Mouse (Mus musculus): ENCODE data around the gene Chmp2a.

The Chmp2a gene

GRCm38 (mm10) chr7:13035211-13035855, 726 bp upstream of the Chmp2a start:
- no peak for DNase-seq (ENCODE audit: extremely low spot score, low read depth, low spot score)

- DNase-seq (ENCODE audit: extremely low spot score, low read depth, low spot score), result no peak
Measured at GRCm38 (mm10) chr7:13033451-13034147, 1.0 kb downstream of the Chmp2a start.

DNA sequence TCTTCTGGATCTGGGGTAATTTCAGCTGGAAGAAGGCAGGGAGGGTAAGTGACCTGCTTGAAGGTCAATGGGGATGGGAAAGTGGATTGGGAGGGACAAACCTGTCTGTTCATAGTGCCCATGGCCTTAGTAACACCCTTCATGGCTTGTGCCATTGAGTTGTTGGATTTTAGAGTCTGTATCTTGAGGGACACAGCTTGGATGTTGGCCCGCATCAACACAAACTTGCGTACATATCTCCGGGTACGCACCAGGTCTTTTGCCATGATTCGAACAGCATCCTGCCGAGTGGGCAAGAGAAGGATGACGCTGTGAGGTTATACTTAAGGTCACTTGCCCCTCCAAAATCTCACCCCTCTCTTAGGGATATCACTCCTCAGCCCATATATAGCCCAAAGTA, 2.1 kb downstream of the Chmp2a start:
- no peak for DNase-seq (ENCODE audit: extremely low spot score, low read depth, low spot score)

DNA sequence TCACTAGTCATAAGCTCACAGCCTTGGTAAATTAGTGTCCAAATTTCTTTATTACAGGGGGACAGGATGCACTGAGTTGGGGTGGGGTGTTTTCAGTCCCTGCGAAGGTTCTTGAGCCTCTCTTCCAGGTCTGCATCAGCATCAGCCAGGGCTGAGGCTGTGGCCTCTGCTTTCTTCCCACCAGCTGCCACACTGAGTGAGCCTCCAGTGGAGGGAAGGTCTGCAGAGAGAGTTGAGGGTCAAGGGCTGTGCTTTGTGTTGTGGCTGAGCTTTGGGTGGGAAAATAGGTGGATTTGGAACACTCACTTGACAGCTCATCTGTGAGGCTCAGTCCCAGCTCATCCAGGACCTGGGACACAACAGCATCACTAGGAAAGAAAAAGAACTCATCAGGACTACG, 2.6 kb downstream of the Chmp2a start:
- no peak for DNase-seq (ENCODE audit: extremely low spot score, low read depth, low spot score)

DNA sequence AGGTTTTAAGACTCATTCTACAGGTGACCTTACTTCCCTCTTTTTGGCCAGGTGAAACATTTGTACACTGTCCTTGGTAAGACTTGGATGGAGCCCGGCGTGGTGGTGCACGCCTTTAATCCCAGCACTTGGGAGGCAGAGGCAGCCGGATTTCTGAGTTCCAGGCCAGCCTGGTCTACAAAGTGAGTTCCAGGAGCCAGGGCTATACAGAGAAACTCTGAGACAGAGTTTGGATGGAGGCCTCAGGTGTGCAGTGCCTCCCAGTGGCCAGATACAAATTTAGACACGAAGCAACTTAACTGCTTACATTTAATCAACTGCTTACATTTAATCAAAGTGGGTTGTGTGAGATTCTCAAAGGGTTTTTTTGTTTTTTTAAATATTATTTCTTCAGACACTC, 3.5 kb downstream of the Chmp2a start:
- DNase-seq (ENCODE audit: extremely low spot score, low read depth, low spot score), result no peak

DNA sequence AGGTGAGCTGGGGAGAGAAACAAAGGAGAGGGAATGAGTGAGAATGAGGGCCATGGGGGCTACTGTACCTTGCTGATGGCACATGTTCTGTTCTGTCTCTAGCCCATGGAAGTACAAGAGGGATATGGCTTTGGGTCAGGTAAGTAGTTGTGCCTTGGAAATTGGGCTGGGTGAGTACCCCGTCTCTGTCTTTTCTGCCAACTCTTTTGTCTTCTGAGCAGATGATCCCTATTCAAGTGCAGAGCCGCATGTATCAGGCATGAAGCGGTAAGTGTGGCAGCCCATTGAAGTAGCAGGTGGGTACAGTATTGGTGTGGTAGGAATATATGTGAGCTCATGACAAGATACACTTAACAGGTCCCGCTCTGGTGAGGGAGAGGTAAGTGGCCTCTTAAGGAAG, 5.6 kb downstream of the Chmp2a start:
- no peak for DNase-seq (ENCODE audit: extremely low spot score, low read depth, low spot score)

GRCm38 (mm10) chr7:13025511-13026112, 9.0 kb downstream of the Chmp2a start:
- no peak for DNase-seq (ENCODE audit: extremely low spot score, low read depth, low spot score)

DNA sequence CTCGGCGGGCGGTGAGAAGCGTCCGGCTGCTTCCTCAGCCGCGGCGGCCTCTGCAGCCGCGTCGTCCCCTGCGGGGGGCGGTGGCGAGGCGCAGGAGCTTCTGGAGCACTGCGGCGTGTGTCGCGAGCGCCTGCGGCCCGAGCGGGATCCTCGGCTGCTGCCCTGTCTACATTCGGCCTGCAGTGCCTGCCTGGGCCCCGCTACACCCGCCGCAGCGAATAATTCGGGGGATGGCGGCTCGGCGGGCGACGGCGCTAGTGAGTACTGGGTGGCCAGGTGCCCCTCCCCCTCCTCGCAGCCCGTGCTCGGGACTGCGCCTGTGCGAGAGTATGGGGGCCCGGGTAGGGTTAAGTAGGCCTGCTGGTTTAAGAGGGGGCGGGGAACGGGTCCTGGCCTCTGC, 9.8 kb downstream of the Chmp2a start:
- no peak for DNase-seq (ENCODE audit: extremely low spot score, low read depth, low spot score)

DNA sequence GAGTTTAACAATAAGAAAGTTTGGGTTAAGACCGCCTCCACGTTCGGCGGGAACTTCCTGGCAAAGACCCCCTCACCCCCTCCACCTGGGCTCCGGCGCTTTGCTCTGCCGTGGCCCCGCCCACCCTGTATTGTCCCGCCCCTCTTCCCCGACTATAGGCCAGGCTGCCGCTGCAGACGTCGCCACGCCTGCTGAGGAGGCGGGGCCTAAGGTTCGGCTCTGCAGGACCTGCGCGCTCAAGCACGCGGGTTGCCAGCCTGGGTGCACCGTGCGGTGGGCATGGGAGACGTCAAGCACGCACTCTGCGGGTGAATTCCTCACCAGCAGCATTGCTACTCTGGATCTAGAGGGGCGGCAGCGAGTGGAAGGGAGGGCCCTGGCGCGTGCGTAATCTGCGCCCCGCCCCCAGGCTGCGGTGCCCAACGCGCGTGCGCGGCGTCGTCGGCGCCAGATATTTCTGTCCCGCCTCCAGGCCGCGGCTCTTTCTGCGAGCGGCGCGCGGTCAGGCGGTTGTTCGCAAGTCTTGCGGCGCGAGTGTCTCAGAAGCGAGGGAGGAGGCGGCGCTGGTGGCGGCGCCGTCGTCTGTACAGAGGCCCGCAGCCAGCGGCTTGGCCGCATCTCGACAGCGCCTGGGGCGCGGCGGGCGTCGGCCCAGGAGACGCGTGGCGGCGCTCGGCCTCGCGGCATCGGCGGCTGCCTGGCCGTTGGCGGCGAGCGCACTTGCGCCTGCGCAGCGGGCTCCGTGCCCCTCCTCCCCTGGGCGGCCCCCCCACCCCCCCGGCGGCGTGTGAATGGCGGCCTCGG, 10.5 kb downstream of the Chmp2a start:
- peak; percentile 69 for DNase-seq (ENCODE audit: extremely low spot score, low read depth, low spot score)

- DNase-seq (ENCODE audit: extremely low spot score, low read depth, low spot score), result no peak
Measured at GRCm38 (mm10) chr7:13022773-13023535, 11.7 kb downstream of the Chmp2a start.

DNA sequence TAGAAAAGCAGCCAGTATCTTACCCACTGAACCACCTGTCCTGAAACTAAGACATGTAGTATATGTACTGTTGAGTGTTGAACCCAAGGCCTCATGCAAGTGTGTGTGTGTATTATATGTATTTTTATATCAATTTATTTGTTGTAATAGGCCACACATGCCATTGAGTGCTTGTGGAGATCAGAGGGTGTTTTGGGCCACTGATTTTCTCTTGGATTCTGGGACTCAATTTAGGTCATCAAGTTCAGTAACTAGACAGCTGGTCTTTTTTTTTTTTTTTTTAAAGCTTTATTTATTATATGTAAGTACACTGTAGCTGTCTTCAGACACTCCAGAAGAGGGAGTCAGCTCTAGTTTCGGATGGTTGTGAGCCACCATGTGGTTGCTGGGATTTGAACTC, 19.4 kb downstream of the Chmp2a start:
- DNase-seq (ENCODE audit: extremely low spot score, low read depth, low spot score), result no peak

GRCm38 (mm10) chr7:13014275-13014839, 20.2 kb downstream of the Chmp2a start:
- DNase-seq (ENCODE audit: extremely low spot score, low read depth, low spot score), result no peak

GRCm38 (mm10) chr7:13013671-13014070, 20.9 kb downstream of the Chmp2a start:
- DNase-seq (ENCODE audit: extremely low spot score, low read depth, low spot score), result no peak

DNA sequence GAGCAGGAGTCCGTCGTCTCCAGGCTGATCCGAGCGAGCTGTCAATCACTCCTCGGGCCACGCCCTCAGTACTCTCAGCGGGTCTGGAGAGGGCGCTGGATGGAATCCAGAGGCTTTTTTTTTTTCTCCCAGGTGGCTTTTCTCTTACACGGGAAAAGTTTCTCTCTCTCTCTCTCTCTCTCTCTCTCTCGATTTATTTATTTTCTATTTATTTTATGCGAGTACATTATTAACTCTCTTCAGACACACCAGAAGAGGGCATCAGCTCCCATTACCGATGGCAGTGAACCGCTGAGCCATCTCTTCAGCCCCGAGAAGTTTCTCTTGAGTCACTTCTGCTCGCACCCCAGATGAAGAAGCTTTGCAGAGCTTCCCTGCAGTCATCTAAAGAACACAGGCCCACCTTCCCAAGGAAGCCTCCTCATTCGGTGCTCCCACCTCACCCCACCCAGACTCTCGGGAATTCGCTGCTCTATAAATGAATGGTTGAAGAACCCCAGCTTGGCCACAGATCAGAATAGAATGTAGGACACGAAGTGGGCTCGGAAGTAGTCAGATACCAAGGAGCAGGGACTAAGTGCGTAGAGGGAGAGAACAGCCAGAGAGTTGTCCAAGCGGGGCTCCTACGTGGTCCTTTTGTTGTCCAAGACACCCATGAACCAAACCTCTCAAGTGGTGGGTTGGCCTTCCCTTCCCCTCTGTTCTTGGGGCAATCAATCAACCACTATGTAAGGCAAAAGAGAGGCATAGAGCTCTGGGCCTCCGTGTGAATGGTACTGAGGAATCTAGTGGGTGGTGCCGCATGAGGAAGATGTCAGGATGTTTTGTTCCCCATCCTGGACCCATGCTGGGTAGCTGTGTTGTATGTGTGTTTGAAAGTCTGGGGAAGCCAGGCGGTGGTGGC, 24.4 kb downstream of the Chmp2a start, which contains the start of gene Zbtb45:
Gene Zbtb45, minus strand, starts transcription at position 30 of the 904 bp plus-strand sequence.
- DNase-seq (ENCODE audit: extremely low spot score, low read depth, low spot score), result no peak

GRCm38 (mm10) chr7:13009143-13010004, 25.2 kb downstream of the Chmp2a start:
- DNase-seq (ENCODE audit: extremely low spot score, low read depth, low spot score), result peak; percentile 94

DNA sequence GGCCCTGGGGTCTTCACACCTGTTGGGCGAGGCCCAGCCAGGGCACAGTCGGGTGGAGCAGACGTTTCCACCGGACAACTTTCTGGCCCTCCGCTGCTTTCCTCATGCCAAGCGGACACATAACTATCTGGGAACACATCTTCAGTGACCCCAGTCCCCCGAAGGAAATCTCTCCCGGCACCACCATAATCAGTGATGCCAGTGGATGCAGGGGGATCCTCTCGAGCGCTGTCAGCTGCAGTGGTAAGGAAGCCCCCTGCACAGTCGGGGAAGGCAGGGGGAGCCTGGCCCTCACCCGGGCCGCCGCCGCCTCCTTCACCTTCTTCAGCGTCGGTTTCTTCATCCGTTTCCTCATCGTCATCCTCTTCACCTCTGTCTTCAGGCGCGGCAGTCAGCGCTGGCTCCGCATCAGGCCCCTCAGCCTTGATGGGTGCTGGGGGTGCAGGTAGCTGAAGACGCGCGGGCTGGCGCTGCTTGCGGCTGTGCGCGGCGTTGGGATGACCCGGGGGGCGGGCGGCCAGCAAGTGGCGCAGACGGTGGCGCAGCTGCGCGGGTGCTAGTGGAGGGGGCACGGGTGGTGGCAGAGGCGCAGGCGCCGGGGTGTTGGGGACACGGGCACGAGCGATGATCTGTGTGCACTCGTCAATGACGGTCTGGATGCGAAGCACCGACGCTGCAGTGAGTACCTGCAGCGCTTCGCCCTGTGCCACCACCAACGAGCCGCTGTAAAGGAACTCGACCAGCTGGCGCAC, 27.1 kb downstream of the Chmp2a start:
- DNase-seq (ENCODE audit: extremely low spot score, low read depth, low spot score), result no peak

GRCm38 (mm10) chr7:13006531-13006930, 28.1 kb downstream of the Chmp2a start:
- DNase-seq (ENCODE audit: extremely low spot score, low read depth, low spot score), result no peak

DNA sequence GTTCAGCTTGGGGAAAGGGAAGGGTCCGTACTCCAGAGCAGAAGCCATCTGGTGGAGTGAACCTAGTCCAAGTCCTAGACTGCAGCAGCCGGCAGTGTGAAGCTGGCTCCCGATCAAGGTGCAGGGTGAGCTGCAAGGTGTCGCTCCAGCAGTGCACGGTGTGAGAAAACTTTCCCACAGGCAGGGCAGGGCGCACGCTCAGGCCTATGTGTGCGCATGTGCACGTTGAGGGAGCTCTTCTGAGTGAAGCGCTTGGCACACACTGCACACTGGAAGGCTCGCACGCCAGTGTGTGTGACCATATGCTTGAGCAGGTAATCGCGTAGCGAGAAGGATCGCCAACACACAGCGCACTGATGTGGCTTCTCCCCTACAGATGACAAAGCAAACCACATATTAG, 28.6 kb downstream of the Chmp2a start:
- no peak for DNase-seq (ENCODE audit: extremely low spot score, low read depth, low spot score)
